Mouse (Mus musculus): ENCODE measurements around the gene Unc13c. TPM values are rescaled to one million over a fixed set of nuclear protein-coding genes. Genes with fewer than 3 reads are reported as not detected.

Unc13c gene
- polyA plus RNA-seq, 1 experiment: 41.2 TPM

- WGBS: 74% methylated on average over 13 of the region's 13 CpGs
- no peaks in the 10 kb centered on the region for H3K4me1 ChIP-seq (ENCODE audit: control insufficient read depth, insufficient read depth, low read length)
- no peaks in the 10 kb centered on the region for H3K27me3 ChIP-seq (ENCODE audit: control insufficient read depth, insufficient read depth, low read length)
- TF ChIP-seq CTCF (IDR thresholded peaks at IDR 0.05; ENCODE audit: borderline replicate concordance, insufficient read depth, low read depth, low read length) (no peak), POLR2A (IDR thresholded peaks at IDR 0.05; ENCODE audit: borderline replicate concordance, insufficient read depth, low read length) (no peak)
- no peak overlapping the region for H3K4me3 ChIP-seq (replicated peaks; ENCODE audit: insufficient read depth, low read depth, low read length)
- H3K27ac ChIP-seq (ENCODE audit: insufficient read depth, low read length): no peak overlapping the region
- DNase-seq: no peak
Observed at GRCm38 (mm10) chr9:73680545-73681495, 287.9 kb downstream of the Unc13c start.

DNA sequence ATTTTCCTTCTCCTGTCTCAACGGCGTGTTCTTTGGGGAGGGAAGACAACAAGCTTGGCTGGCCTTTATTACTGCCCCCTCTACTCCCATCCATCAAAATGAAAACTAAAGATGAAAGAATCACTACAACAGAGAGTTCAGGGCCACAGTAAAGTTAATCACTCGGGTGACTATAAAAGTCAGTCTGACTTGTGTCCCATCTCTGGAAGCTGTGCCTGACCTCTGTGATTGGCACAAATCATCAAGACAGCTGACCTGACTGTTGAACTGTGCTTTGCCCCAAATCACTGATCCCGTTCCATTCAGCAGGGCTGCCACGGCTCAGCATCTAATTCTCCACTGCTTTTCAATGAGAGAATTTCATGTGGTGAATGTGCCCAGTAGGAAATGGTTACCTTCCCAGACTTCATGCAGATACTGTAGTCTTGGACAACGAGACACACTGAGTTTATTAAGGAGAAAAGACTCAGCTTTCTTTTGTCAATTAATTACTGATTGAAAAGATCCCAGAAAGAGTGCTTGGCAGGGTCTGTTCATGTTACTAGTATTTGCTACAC, 297.0 kb downstream of the Unc13c start:
- no peak for DNase-seq
- WGBS: 59% methylated on average over 6 of the region's 6 CpGs
- no peak overlapping the region for H3K27ac ChIP-seq (ENCODE audit: insufficient read depth, low read length)
- no peak for TF ChIP-seq CTCF (IDR thresholded peaks at IDR 0.05; ENCODE audit: borderline replicate concordance, insufficient read depth, low read depth, low read length)
- no peak for TF ChIP-seq POLR2A (IDR thresholded peaks at IDR 0.05; ENCODE audit: borderline replicate concordance, insufficient read depth, low read length)
- no peak overlapping the region for H3K4me3 ChIP-seq (replicated peaks; ENCODE audit: insufficient read depth, low read depth, low read length)
- H3K27me3 ChIP-seq (ENCODE audit: control insufficient read depth, insufficient read depth, low read length): no peaks in the 10 kb centered on the region
- no peaks in the 10 kb centered on the region for H3K4me1 ChIP-seq (ENCODE audit: control insufficient read depth, insufficient read depth, low read length)

DNA sequence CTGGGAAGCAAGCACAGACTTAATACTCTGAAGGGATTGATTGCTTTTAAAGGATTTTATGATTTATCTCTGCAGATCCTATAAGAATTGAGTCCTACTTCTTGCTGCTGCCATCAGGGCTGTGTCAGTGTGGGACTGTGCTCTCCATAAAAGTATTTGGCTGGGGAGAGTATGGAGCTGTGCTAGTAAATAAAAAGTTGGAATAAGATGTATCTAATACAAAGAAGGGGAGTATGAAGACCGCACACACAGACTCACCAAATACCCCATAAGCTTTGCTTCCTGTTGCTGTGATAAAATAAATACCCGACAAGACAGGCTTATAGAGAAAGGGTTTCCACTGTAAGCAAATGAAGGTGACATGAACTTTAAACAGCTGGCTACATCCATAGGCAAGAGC, 298.7 kb downstream of the Unc13c start:
- H3K4me1 ChIP-seq (ENCODE audit: control insufficient read depth, insufficient read depth, low read length): no peaks in the 10 kb centered on the region

DNA sequence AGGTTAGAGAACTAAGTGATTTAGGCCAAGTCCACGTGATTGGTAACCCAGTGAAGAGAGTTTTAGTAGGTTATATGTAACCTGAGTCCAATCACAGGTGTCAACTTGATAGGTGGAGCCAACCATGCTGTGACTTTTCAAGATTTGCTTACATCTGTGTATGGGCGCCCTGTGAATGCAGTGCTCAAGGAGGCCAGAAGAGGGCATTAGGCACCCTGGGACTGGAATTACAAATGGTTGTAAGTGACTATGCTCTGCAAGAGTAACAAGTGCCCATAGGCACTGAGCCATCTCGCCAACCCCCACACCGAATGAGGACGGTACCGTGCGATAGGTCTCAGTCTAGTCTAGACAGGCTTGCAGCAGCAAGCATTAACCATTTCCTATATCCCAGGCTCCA, 305.9 kb downstream of the Unc13c start:
- 87% methylated on average over 7 of the region's 7 CpGs for WGBS
- no peak for DNase-seq
- H3K27me3 ChIP-seq (ENCODE audit: control insufficient read depth, insufficient read depth, low read length): no peaks in the 10 kb centered on the region

More for the DNA sequence above, 298.7 kb downstream of the Unc13c start:
- TF ChIP-seq CTCF (IDR thresholded peaks at IDR 0.05; ENCODE audit: borderline replicate concordance, insufficient read depth, low read depth, low read length): no peak
- Histone ChIP-seq H3K27me3 (ENCODE audit: control insufficient read depth, insufficient read depth, low read length) (no peaks in the 10 kb centered on the region), H3K4me3 (replicated peaks; ENCODE audit: insufficient read depth, low read depth, low read length) (no peak overlapping the region), H3K27ac (ENCODE audit: insufficient read depth, low read length) (no peak overlapping the region)
- no peak for DNase-seq
- WGBS: 92% methylated on average over 2 of the region's 2 CpGs

DNA sequence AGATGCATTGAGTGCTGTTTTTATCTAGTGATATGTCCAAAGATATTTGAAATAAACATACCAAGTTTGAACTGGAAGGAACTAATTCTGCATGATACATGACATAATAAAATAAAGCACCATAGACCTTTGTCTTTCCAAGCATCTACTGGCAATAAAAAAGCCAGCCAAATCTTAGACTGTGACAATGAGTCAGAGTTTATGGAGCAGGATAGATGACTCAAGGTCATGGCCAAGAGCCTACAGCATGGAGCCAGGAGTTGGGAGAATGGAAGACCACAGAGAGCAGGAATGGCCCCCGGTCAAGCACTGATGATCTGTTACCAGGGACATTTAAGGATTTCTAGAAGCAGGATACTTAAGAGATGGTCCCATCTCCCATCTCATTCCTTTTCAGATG, 319.7 kb downstream of the Unc13c start:
- 86% methylated on average over 1 of the region's 1 CpGs for WGBS

More for the DNA sequence above, 305.9 kb downstream of the Unc13c start:
- Histone ChIP-seq H3K4me1 (ENCODE audit: control insufficient read depth, insufficient read depth, low read length) (no peaks in the 10 kb centered on the region), H3K4me3 (replicated peaks; ENCODE audit: insufficient read depth, low read depth, low read length) (no peak overlapping the region), H3K27ac (ENCODE audit: insufficient read depth, low read length) (no peak overlapping the region)
- no peak for TF ChIP-seq CTCF (IDR thresholded peaks at IDR 0.05; ENCODE audit: borderline replicate concordance, insufficient read depth, low read depth, low read length)
- TF ChIP-seq POLR2A (IDR thresholded peaks at IDR 0.05; ENCODE audit: borderline replicate concordance, insufficient read depth, low read length): no peak

DNA sequence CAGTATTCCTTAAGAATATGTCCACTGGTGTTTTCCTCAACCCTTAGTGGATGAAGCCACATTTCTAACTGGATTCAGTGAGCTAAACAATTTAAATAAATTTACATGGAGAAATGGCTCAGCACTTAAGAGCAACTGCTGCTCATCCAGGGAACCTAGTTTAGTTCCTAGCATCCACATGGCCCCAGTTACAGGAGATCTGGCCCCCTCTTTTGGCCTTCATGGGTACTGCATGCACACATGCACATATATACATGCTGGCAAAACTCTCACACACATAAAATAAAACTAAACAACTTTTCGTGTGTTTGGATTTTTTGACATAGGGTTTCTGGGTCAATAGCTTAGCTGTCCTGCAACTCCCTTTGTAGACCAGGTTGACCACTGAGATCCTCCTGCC, 330.6 kb downstream of the Unc13c start:
- TF ChIP-seq POLR2A (IDR thresholded peaks at IDR 0.05; ENCODE audit: borderline replicate concordance, insufficient read depth, low read length): no peak
- peak; percentile 11; the same call in 1 of the 2 replicates for TF ChIP-seq CTCF (IDR thresholded peaks at IDR 0.05; ENCODE audit: borderline replicate concordance, insufficient read depth, low read depth, low read length)
- Histone ChIP-seq H3K4me1 (ENCODE audit: control insufficient read depth, insufficient read depth, low read length) (no peaks in the 10 kb centered on the region), H3K27ac (ENCODE audit: insufficient read depth, low read length) (no peak overlapping the region), H3K4me3 (replicated peaks; ENCODE audit: insufficient read depth, low read depth, low read length) (no peak overlapping the region), H3K27me3 (ENCODE audit: control insufficient read depth, insufficient read depth, low read length) (no peaks in the 10 kb centered on the region)
- 96% methylated on average over 1 of the region's 1 CpGs for WGBS
- no peak for DNase-seq

More for the DNA sequence above, 319.7 kb downstream of the Unc13c start:
- no peak overlapping the region for H3K27ac ChIP-seq (ENCODE audit: insufficient read depth, low read length)
- no peaks in the 10 kb centered on the region for H3K27me3 ChIP-seq (ENCODE audit: control insufficient read depth, insufficient read depth, low read length)
- no peak for TF ChIP-seq POLR2A (IDR thresholded peaks at IDR 0.05; ENCODE audit: borderline replicate concordance, insufficient read depth, low read length)
- no peak for TF ChIP-seq CTCF (IDR thresholded peaks at IDR 0.05; ENCODE audit: borderline replicate concordance, insufficient read depth, low read depth, low read length)
- DNase-seq: peak in 1 of 2 experiments; percentile 9
- no peak overlapping the region for H3K4me3 ChIP-seq (replicated peaks; ENCODE audit: insufficient read depth, low read depth, low read length)
- no peaks in the 10 kb centered on the region for H3K4me1 ChIP-seq (ENCODE audit: control insufficient read depth, insufficient read depth, low read length)

DNA sequence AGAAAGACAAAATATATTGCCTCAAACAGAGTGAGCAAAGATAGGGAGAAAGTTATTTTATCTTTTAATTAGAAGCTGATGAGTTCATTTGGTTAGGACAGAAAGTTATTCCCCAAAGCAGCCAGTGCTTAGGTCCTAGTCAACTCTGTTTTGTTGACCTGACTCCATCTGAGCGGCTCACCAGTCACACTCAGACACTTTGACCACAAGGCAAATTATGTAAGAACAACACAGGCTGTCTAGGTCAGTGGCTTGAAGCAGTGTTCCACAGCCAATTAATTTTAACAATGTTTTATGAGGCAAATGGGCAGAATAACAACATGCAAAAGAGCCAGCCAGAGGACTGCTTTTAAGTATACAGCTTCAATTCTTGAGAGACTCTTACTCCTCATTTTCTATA, 343.6 kb downstream of the Unc13c start:
- WGBS: 67% methylated on average over 1 of the region's 1 CpGs
- peak in 1 of 2 experiments; percentile 16 for DNase-seq
- Histone ChIP-seq H3K4me3 (replicated peaks; ENCODE audit: insufficient read depth, low read depth, low read length) (no peak overlapping the region), H3K4me1 (ENCODE audit: control insufficient read depth, insufficient read depth, low read length) (no peaks in the 10 kb centered on the region), H3K27ac (ENCODE audit: insufficient read depth, low read length) (no peak overlapping the region), H3K27me3 (ENCODE audit: control insufficient read depth, insufficient read depth, low read length) (no peaks in the 10 kb centered on the region)
- no peak for TF ChIP-seq CTCF (IDR thresholded peaks at IDR 0.05; ENCODE audit: borderline replicate concordance, insufficient read depth, low read depth, low read length)
- TF ChIP-seq POLR2A (IDR thresholded peaks at IDR 0.05; ENCODE audit: borderline replicate concordance, insufficient read depth, low read length): no peak

DNA sequence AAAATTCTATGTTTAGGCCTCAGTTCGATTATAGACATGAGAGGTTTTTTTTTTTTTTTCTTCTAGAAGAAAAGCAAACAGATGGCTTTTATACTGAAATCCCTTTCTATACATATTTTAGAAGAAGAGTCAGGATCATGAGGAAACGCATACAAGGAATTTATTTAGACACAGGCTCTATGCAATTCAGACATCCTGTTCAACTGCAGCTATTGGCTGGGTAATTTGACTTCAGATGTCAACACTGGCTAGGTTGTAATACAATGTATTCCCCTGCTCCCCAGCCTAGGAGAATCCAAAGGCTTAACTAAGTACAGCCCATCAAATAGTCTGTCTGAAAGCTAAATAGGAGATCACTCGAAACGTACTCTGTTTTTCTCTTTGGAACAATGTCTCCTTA, 355.9 kb downstream of the Unc13c start:
- DNase-seq: no peak
- TF ChIP-seq POLR2A (IDR thresholded peaks at IDR 0.05; ENCODE audit: borderline replicate concordance, insufficient read depth, low read length) (no peak), CTCF (IDR thresholded peaks at IDR 0.05; ENCODE audit: borderline replicate concordance, insufficient read depth, low read depth, low read length) (no peak)
- 68% methylated on average over 4 of the region's 4 CpGs for WGBS
- no peaks in the 10 kb centered on the region for H3K4me1 ChIP-seq (ENCODE audit: control insufficient read depth, insufficient read depth, low read length)
- H3K4me3 ChIP-seq (replicated peaks; ENCODE audit: insufficient read depth, low read depth, low read length): no peak overlapping the region
- no peak overlapping the region for H3K27ac ChIP-seq (ENCODE audit: insufficient read depth, low read length)
- no peaks in the 10 kb centered on the region for H3K27me3 ChIP-seq (ENCODE audit: control insufficient read depth, insufficient read depth, low read length)
